Mouse (Mus musculus) stomach, postnatal 0 days (tissue): ENCODE results near the gene Esrp2.

Source experiments
- CTCF ChIP-seq: IDR thresholded peaks from 2 replicates; pipeline ENCODE4 v1.5.1; 2016; ENCODE audit warnings: antibody characterized with exemption, low read depth, mild to moderate bottlenecking, moderate library complexity
- EP300 ChIP-seq: optimal IDR thresholded peaks from 2 replicates; pipeline ENCODE3; 2016; ENCODE audit warnings: antibody characterized with exemption

- no peak for TF ChIP-seq CTCF
- TF ChIP-seq EP300 = no peak
Measured at GRCm38 (mm10) chr8:106137906-106138477, 1.2 kb upstream of the Esrp2 start.
